Mouse (Mus musculus) testis, adult 2 months (tissue): ENCODE measurements around the gene Atad5.

Experiments
- CTCF ChIP-seq: fragments of 200-500 bp; IDR thresholded peaks from 2 replicates; pipeline ENCODE4 v1.5.1; 2012; ENCODE audit warnings: low read depth, mild to moderate bottlenecking, inconsistent platforms, low read length, moderate library complexity; ENCODE audit not compliant: control insufficient read depth, insufficient read depth, insufficient replicate concordance
- POLR2A ChIP-seq: fragments of 200-500 bp; IDR thresholded peaks from 2 replicates; pipeline ENCODE4 v1.6.1; 2012; ENCODE audit warnings: low read depth, mild to moderate bottlenecking, inconsistent platforms, low read length, moderate library complexity; ENCODE audit not compliant: control insufficient read depth

- TF ChIP-seq POLR2A (no peak), CTCF (no peak)
These were observed 27.0 kb upstream of the Atad5 start for GRCm38 (mm10) chr11:80062159-80062558.
